Mouse (Mus musculus): ENCODE measurements around the gene Tcf20. TPM values are rescaled to one million over a fixed set of nuclear protein-coding genes. Genes with fewer than 3 reads are reported as not detected.

Gene Tcf20
- total and polyA plus RNA-seq, 2 experiments from 2014 or later: 3.0 to 36.7 TPM

DNA sequence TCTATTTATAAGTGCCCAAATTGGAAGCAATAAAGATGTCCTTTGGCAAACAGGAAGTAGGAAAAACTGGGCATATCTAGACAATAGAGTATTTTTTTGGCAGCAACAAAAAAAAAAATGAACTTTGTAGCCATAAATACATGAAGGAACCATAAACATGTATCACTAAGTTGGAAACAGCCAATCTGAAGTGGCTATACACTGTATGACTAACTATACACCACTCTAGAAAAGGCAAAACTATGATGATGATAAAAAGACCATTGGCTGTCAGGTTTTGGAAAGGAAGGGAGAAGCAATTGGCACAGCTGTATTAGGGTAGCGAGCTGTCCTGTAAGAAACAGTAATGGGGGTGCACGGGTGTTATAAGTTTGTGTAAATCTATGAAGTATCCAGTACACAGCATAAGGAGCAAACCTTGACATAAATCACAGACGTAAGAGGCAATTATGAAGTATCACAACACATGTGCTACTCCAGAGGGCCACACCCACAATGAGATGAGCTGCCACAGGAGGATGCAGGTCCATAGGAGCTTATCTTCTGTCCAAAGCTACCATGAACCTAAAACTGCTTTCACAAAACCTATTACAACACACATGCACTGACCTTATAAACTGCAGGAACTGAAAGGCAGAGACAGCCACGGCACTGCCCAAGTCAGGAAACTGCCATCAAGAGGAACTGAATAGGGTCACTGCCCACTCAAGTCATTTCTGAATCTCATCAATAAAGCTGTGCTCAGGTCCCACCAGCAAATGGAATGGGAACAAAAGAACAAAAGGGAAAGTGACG, 180.5 kb downstream of the Tcf20 start:
- Histone ChIP-seq H3K9me3 (replicated peaks; ENCODE audit: control insufficient read depth, low read length) (no peaks in the 10 kb centered on the region), H3K4me2 (ENCODE audit: low read depth, low read length) (no peak overlapping the region), H3K27me3 (ENCODE audit: control insufficient read depth, insufficient read depth, low read length) (no peaks in the 10 kb centered on the region), H3K4me1 (ENCODE audit: control insufficient read depth, insufficient read depth) (no peaks in the 10 kb centered on the region), H3K9ac (replicated peaks; ENCODE audit: low read depth, low read length) (no peak overlapping the region), H3K27ac (ENCODE audit: low read depth) (no peak overlapping the region), H3K36me3 (replicated peaks; ENCODE audit: control insufficient read depth, insufficient read depth, low read length) (peaks cover 9% of the 10 kb centered on the region), H3K4me3 (ENCODE audit: low read depth, low read length) (no peak overlapping the region)
- WGBS: 87% methylated on average over 5 of the region's 5 CpGs
- TF ChIP-seq CTCF (IDR thresholded peaks at IDR 0.05; ENCODE audit: low read depth) (no peak), EP300 (IDR thresholded peaks at IDR 0.05; ENCODE audit: low read depth) (no peak)
- DNase-seq (ENCODE audit: low spot score): no peak
- no peak for ATAC-seq (ENCODE audit: insufficient read depth, low read depth)

DNA sequence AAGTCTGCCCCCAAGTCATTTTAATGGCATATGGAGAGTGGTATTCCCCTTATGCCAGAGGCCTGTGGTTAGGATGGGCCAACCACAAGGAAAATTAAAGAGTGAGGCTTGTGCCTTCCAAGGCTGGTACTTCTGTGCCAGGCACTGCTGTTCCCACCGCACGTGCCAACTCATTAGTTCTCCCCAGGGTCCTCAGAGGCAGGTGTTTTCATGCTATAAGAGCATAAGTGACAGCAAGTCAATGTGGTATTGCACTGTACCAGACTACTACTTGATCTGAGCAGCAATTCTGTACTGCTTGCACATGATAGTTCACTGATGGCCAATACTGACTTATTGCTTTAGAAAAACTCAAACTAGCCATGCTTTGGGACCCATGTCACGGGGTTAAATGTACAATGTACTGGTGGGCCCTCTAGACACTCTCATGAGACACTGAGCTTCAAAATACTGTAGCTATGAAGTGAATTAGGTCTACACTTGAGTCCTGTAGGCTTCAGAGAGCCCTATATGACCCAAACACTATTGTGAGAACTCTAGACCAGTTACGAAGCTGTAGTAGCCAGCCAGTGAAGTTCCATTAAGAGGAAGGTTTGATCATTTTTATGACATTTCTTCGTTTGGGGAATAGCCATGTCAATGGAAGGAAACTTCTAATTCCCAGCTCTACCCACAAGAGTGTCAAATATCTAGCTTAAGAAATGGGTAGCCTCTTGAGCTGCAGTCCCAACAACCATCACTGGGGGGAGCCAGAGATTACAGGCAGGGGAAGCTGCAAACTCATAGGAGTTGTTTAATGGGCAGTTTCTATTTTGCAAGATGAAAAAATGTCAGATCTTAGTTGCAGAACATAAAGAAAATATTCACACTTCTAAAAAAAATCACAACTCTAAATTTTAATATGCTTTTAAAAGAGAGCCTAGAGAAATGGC, 182.7 kb downstream of the Tcf20 start:
- 77% methylated on average over 5 of the region's 5 CpGs for WGBS
- ATAC-seq (ENCODE audit: insufficient read depth, low read depth) (no peak), DNase-seq (ENCODE audit: low spot score) (peak; percentile 18)
- H3K4me2 ChIP-seq (ENCODE audit: low read depth, low read length): no peak overlapping the region
- H3K36me3 ChIP-seq (replicated peaks; ENCODE audit: control insufficient read depth, insufficient read depth, low read length): 0 out of 2 replicates have a peak, but pooled peaks cover 1% of the 10 kb centered on the region
- H3K27me3 ChIP-seq (ENCODE audit: control insufficient read depth, insufficient read depth, low read length): no peaks in the 10 kb centered on the region
- H3K4me3 ChIP-seq (ENCODE audit: low read depth, low read length): no peak overlapping the region
- H3K27ac ChIP-seq (ENCODE audit: low read depth): no peak overlapping the region
- no peak for TF ChIP-seq EP300 (IDR thresholded peaks at IDR 0.05; ENCODE audit: low read depth)
- TF ChIP-seq CTCF (IDR thresholded peaks at IDR 0.05; ENCODE audit: low read depth): peak; percentile 92
- no peak overlapping the region for H3K9ac ChIP-seq (replicated peaks; ENCODE audit: low read depth, low read length)
- H3K9me3 ChIP-seq (replicated peaks; ENCODE audit: control insufficient read depth, low read length): no peaks in the 10 kb centered on the region
- no peaks in the 10 kb centered on the region for H3K4me1 ChIP-seq (ENCODE audit: control insufficient read depth, insufficient read depth)

DNA sequence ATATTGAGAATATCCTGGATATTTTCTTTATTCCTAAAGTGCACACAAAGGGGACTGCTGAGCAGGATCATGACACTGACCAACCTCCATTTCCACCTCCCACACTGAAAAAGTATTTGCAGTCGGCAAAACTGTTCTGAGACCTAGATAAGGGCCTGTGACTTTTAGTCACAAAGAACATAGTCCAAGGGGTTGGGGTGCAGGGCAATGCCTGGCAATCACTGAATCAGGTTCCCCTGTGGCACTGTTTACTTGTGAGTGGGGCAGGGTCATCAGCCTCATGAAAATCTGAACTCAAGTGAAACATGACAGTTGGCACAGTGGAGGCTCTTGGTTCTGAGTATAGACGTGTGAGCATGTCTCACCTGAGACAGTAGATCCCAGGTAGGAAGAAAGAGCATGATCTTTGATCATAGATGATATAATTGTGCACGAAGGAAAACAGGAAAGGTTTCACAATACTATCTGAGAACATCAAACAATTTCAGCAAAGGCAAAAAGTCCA, 191.7 kb downstream of the Tcf20 start:
- Histone ChIP-seq H3K9me3 (replicated peaks; ENCODE audit: control insufficient read depth, low read length) (no peaks in the 10 kb centered on the region), H3K4me1 (ENCODE audit: control insufficient read depth, insufficient read depth) (no peaks in the 10 kb centered on the region), H3K36me3 (replicated peaks; ENCODE audit: control insufficient read depth, insufficient read depth, low read length) (no peaks in the 10 kb centered on the region), H3K27me3 (ENCODE audit: control insufficient read depth, insufficient read depth, low read length) (no peaks in the 10 kb centered on the region), H3K27ac (ENCODE audit: low read depth) (no peak overlapping the region), H3K9ac (replicated peaks; ENCODE audit: low read depth, low read length) (no peak overlapping the region), H3K4me2 (ENCODE audit: low read depth, low read length) (no peak overlapping the region), H3K4me3 (ENCODE audit: low read depth, low read length) (no peak overlapping the region)
- ATAC-seq (ENCODE audit: insufficient read depth, low read depth) (no peak), DNase-seq (ENCODE audit: low spot score) (no peak)
- WGBS: 61% methylated on average over 3 of the region's 3 CpGs
- TF ChIP-seq CTCF (IDR thresholded peaks at IDR 0.05; ENCODE audit: low read depth) (no peak), EP300 (IDR thresholded peaks at IDR 0.05; ENCODE audit: low read depth) (no peak)

DNA sequence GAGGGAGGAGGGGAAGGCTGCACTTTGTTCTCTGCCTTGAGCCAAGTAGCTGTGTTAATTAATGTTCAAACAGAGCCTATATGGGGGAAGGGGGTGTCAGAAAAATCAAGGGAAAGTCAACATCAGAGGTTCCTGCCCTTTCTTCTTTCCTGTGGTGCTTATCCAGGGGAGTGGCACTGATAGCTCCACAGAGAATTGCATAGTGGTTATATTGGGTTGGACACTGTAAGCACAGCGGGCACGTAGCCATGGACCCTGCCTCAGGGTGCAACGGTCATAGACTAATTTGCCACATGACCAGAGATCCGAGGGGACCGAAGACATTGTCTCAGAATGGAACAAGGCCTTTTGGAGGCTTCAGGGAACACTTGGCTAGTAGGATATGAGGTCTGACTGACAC, 193.4 kb downstream of the Tcf20 start, which contains the start of gene Cyp2d26:
TSS of gene Cyp2d26 (minus strand) at position 18 of the 400 bp plus-strand sequence.
- Histone ChIP-seq H3K4me1 (ENCODE audit: control insufficient read depth, insufficient read depth) (no peaks in the 10 kb centered on the region), H3K27ac (ENCODE audit: low read depth) (no peak within 1 kb of the TSS), H3K4me2 (ENCODE audit: low read depth, low read length) (no peak within 1 kb of the TSS), H3K9ac (replicated peaks; ENCODE audit: low read depth, low read length) (no peak within 1 kb of the TSS), H3K36me3 (replicated peaks; ENCODE audit: control insufficient read depth, insufficient read depth, low read length) (no peaks in the 10 kb centered on the region), H3K27me3 (ENCODE audit: control insufficient read depth, insufficient read depth, low read length) (no peaks in the 10 kb centered on the region), H3K9me3 (replicated peaks; ENCODE audit: control insufficient read depth, low read length) (no peaks in the 10 kb centered on the region), H3K4me3 (ENCODE audit: low read depth, low read length) (no peak within 1 kb of the TSS)
- no peak for ATAC-seq (ENCODE audit: insufficient read depth, low read depth)
- DNase-seq (ENCODE audit: low spot score): no peak
- TF ChIP-seq EP300 (IDR thresholded peaks at IDR 0.05; ENCODE audit: low read depth) (no peak), CTCF (IDR thresholded peaks at IDR 0.05; ENCODE audit: low read depth) (no peak)
- 80% methylated on average over 5 of the region's 5 CpGs for WGBS

DNA sequence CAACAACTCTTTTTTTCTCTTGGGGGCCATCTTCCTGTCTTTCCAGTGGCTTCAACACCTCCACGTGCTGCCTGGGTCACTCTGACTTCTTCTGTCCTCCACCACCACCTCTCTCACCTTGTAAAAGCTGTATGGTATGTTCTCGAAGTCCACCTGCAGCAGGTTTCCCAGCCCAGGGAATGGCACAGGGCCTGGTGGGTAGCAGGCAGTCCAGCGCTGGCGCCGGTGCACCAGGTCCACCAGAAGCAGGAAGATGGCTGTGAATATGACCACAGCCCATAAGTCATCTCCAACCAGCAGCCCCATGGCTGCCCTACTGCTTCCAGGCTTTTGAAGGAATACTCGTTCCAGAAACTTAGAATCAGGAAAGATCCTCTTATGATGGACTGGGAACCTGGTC, 193.8 kb downstream of the Tcf20 start:
- Histone ChIP-seq H3K4me3 (ENCODE audit: low read depth, low read length) (no peak overlapping the region), H3K27ac (ENCODE audit: low read depth) (no peak overlapping the region), H3K9ac (replicated peaks; ENCODE audit: low read depth, low read length) (no peak overlapping the region), H3K9me3 (replicated peaks; ENCODE audit: control insufficient read depth, low read length) (no peaks in the 10 kb centered on the region), H3K4me1 (ENCODE audit: control insufficient read depth, insufficient read depth) (no peaks in the 10 kb centered on the region), H3K4me2 (ENCODE audit: low read depth, low read length) (no peak overlapping the region), H3K27me3 (ENCODE audit: control insufficient read depth, insufficient read depth, low read length) (no peaks in the 10 kb centered on the region), H3K36me3 (replicated peaks; ENCODE audit: control insufficient read depth, insufficient read depth, low read length) (no peaks in the 10 kb centered on the region)
- TF ChIP-seq CTCF (IDR thresholded peaks at IDR 0.05; ENCODE audit: low read depth): no peak
- TF ChIP-seq EP300 (IDR thresholded peaks at IDR 0.05; ENCODE audit: low read depth): no peak
- DNase-seq (ENCODE audit: low spot score) (no peak), ATAC-seq (ENCODE audit: insufficient read depth, low read depth) (no peak)
- WGBS: 78% methylated on average over 6 of the region's 6 CpGs
